Mouse (Mus musculus) retina, embryonic 14.5 days (tissue): ENCODE results near the gene Kcnj1.

Experiments
- DNase-seq: peaks from one replicate; pipeline ENCODE4 v3.0.0-alpha.2; 2015; ENCODE audit warnings: low spot score

Gene Kcnj1

DNA sequence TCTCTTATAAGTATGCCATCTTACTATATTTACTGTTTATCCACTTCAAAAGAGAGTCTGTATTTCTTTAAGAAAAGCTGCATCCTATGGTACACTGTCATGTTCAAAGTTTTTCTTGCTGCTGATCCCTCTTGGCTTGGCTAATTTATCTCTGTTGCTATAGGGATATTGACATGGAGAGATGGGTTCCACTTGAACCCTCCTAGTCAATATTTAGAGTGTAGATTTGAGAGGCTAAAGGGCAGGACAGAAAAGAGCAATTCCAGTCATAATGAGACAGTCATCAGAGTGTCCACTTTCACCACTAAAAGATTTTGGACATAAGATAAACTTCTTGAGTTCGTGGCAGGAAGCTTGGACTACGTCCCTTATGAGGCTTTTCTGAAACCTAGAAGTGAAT is 27.9 kb downstream of the Kcnj1 start:
- no peak for DNase-seq

DNA sequence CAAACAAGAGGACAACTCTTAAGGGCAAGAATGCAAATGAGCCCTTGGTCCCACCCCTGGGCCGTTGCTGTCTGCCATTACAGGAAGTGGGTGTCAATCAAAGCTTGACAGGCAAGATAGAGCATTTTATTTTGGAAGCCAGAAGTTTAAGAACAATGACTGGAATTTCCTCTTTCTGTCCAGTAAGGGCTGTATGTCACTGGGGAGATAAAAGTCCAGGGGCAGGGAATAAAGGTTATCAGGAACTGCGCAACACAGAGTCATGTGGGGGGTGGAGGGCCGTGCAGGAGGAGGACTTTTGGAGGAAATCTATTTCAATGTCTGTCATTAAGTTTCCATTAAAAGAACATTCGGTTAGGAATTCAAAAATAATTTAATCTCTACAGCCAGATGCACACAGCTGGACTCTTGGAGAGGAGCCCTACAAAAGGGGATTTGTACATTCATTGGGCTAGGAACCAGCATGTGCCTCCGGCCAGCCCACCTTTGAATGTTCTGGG is 28.4 kb downstream of the Kcnj1 start:
- no peak for DNase-seq

DNA sequence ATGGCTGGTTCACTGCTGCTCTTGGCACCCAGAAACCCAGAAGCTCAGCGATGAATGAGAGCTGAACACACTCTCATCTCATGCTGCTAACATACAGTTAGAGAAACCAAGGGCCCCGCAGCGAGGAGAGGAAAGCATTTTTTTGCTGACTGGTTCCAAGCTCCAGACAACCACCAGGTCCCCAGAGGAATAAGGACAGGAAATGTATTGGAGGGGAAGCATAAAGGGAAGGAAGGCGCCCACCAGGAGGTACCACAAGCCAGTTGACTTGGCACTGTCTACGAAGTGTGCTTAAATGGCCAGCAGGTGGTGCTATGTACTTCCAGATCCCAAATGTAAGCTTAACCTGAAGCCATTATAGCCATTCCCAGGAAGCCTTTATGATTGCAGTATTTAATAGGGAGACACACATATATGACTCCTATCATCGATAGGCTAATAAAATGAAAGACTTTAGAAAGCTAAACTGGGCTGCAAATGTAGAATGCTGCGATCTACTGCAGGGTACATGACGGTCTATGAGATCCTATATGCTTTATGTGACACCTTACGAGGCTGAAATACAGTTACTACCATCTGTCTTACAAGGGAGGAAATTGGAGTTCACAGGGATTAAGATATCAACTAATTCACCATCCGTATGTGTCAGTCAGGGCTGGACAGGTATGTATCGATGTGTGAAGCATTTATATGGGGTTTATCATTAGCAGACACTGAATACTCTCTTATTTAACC is 33.1 kb downstream of the Kcnj1 start:
- DNase-seq = peak; percentile 88

DNA sequence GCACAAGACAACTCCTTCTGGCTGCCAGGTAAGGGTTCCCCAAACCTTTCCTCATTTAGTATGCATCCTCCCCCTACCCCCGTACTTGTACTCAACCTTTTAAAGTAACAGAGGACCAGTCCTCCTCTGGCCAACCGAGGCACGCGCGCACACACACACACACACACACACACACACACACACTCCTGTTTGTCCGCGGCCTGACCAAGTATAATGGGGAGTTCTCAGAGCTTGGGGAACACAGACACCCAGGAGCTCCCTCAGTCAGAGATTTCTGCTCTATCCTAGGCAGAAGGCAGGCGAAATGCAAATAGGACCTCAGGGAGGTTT is 36.4 kb downstream of the Kcnj1 start:
- no peak for DNase-seq

DNA sequence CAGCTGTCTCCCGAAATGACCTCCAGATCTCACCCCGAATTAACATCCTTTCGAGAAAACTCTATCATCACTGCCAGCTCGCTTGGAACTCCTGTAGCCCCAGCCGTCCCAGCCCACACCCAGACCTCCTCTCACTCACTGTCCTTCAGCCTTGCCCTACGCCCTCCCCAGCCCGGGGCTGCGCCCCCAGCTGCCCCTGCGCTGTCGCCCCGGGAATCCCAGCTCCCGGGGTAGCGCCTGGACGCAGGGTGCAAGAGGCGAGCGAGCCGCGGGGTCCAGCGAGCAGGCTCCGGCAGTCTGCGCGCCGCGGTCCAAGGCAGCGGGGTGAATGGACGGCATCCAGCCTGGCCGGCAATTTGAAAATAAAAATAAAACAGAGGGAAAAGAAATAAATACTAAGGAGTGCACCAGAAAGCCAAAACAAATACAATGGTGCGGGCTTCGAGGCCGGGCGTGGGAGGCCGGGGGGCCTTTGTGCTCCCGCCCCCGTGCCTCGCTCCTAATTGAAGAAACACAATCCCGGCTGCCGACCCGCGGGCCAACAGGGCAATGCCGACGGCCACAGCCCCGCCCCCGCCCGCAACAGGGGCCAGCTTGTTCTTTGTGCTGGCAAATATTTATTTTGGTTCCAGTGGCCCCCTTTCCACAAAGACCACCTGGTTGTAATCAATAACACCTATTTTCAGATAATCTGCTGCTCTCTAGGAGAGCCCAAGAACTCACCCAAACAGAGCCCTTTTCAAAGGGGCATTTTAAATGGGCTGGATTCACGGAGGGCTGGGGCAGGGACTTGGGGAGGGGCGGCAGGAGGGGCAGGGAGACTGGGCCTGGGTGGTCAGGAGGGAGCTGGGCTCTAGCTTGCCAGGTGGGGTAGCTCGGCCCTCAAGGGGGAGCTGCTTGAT is 37.0 kb downstream of the Kcnj1 start:
- peak; percentile 59 for DNase-seq

DNA sequence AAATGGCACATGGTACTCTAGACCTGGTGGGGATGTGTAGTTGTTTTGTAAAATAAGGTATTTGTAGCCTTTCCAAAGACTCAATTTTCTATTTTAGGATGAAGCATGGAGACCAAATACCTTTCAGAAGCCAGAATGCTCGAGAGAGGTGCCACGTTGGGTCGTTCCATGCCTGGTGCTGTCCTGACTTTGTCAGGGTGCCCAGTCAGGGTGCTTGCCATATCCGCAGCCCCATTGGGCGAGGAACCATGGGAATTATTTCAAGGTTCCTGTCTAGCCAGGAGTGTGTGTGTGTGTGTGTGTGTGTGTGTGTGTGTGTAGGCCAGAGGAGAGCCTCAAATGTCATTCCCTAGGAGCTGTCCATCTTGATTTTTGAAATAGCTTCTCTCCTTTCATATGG is 38.4 kb downstream of the Kcnj1 start:
- DNase-seq = no peak

DNA sequence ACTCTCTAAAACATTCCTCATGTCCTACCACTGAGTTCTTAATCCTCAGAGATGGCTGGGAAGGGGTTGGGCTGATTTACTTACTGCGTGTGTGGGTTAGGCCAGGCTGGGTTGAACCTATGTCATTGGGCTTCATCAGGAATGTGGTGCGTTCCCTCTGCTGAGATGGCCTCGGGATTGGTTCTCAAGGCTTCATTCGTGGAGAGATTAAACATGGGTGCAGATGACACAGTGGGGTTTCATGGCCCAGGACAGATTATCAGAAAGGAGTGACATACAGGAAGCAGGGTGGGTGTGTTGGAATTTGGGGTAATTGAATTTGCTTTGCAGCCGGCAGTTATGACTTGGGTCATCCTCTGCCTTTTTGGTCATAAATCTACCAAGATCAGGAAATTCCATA is 39.2 kb downstream of the Kcnj1 start:
- no peak for DNase-seq

DNA sequence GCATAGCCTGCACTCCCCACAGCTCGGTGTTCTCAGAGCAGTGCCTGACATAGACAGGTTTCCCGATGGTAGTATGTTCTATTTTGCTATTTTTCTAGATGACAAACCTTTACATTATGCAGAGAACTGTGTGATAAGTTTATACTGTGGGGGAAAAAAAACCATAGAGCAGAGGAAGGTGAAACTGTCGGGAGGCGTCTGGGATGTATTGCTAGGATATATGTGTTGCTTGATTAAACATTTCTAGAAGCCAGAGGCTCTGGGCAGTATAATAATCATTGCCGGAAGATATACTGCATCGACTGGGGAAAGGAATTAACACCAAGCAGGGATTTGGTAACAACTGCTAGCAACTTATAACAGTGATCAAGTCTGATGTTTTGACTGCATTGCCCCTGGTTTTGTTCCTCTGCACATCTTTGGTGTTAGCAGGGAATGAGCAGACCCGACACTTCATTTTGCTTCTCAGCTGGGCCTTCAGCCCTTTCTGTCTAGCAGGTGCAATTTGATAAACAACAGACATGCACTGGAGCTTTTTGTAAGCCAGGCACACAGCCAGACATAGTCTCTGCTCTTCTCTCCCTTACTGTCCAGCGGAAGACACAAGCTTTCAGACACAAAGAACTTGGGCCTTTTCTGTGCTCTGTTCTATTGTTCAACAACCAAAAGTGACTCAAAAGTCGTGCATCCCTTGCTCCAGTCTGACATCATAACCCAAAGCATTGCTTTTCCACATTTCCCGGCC is 40.7 kb downstream of the Kcnj1 start:
- DNase-seq = no peak

DNA sequence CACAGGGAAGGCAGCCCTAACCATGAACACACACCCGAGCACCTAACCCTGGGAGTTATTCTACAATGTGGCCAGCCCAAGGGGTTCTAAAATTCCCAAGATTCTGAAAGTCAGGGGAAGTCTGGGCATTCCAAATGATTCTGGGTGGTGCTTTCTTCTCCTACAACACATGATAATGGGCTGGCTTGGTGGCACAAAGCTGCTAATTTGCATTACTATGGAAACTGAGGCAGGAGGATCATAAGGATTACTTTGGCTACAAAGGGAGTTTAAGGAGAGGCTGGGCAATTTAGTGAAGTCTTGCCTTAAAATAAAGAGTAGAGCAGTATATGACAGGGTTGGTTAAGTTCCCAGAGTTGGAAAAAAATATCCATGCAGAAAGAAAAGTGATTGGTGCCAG is 42.7 kb downstream of the Kcnj1 start:
- DNase-seq = no peak

DNA sequence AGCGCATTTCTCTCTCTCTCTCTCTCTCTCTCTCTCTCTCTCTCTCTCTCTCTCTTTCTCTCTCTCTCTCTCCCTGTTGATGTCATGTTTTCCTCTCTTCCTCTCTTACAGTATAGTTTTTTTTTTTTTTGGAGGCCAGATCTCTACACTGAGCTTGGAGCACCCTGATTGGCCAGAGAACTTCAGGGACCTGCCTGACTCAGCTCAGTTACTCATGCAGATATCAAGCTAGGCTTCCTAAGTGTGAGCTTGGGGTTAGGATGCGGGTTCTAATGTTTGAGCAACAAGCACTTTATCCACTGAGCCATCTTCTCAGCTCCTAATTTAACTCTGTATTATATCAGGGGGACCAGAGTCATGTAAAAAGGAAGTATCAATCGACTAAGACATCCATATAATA is 43.7 kb downstream of the Kcnj1 start:
- DNase-seq = no peak

DNA sequence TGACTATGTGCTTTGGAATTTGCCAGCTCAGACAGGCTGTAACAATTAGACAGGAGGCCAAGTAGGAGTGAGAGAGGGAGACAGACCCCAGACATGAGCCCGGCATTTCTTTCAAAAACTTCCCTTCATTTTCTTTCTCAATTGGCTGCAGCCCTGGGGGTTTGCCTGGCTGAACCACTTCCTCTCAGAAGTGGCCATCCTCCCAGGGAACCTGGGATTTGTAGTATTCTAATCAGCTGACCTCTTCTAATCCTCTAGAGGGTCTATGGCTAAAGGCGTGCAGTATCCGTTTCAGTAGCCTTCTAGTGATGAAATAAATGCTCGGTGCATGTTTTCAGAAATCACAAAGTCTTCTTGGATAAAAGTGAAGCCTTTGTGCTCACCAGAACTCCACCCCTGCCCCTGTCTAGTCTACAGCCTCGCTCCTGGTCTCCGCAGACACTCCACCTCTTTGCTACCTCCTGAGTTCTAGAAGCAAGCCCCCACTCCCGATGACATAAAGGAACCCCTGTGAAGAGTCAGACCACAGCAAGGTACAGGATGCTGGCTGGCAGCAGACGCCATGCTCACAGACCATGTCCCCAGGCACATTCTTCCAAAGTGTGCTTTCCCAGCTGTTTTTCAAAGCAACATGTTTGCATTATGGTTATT is 45.3 kb downstream of the Kcnj1 start:
- DNase-seq = no peak

DNA sequence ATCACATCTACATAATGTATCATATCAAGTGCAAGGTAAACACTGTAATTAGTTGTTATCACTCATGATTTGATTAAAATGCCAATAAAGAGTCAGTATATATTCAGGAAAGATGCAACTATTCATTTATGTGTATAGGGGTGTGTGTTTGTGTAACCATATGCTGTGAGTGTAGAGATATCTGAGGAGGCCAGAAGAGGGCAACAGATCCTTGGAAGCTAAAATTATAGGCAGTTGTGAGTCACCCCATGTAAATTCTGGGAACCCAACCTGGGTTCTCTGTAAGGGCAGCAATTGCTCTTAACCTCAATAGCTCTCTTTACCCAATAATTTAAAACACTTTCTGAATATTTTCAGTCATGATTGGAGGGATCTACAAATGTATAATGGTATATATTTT is 48.4 kb downstream of the Kcnj1 start:
- DNase-seq = no peak

DNA sequence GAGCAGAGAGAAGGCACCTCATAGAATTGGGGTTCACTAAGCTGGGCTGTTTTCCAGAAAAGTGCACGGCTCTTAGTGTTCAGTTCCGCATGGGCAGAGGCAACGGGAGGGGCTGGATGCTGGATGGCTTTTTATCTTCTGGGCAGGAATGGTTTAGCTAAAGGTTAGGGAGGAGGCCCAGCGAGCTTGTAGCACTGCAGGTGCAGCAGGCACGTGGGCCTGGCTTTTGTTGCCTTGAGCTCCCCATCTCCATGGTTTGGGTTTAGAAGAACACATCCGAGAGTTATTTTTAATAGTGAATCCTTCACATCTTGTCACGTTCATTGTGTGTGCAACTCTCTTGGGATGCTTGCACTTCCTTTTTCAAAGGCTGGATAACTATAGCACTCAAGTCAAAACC is 53.0 kb downstream of the Kcnj1 start:
- no peak for DNase-seq

DNA sequence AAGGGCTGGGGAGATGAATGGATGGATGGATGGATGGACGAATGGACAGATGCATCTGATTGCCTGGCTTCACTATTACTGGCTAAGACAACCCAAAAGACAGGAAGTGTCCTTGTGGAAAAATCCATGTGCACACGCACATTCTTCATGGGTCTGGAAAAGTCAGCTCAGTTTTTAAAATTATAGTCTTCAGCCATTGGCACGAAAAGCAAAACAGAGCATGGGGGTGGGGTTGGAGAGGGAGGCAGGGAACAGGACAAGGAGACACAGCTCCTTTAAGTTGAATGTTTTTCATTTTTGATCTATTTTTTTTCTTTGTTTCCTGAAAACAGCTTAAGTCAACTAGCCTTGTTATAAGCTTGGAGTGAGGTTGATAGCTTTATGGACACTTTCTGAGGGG is 58.8 kb downstream of the Kcnj1 start:
- no peak for DNase-seq

DNA sequence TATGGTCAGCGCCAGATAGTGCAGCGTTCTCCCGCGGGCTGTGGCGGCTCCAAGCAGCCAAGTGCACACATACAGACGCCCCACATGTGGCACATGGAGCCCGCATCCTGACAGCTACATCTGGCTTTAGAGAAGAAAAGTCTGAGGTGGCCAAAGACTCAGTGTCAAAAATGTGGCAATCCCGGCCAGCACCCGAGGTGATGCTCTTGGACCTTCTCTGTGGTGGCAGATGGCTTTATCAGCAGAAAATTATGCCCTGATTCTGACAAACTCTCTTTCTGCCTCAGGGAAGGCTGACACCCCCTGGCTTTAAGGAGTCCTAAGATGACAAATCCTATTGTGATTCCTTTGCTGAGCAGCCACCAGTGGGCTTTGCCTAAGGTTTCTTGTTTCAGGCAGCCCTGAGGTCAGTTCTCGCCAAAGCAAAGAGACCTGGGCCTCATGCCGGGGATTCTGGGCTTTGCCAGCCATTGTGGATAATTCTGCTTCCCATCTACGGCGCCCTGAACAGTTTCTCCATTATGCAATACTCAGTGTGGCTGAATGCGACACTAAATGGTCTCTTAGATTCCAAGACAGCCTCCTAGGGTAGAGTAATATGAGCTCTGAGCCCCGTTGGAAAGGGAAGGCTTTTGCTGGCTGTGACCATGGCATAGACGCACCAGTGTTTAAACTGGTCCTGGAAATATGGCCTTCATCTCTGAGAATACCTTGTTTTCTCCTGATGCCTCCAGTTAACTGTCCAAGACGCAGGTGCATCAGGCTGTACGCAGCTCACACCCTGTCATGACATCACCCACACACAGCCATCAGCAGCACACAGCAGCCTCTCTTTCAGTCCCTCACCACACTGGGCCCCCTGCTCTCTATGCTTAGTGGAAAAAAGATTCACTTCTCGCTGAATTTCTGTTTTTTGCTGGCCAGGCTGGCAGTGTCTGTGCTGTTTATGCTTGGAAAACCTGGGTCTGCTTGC is 62.2 kb downstream of the Kcnj1 start:
- no peak for DNase-seq

DNA sequence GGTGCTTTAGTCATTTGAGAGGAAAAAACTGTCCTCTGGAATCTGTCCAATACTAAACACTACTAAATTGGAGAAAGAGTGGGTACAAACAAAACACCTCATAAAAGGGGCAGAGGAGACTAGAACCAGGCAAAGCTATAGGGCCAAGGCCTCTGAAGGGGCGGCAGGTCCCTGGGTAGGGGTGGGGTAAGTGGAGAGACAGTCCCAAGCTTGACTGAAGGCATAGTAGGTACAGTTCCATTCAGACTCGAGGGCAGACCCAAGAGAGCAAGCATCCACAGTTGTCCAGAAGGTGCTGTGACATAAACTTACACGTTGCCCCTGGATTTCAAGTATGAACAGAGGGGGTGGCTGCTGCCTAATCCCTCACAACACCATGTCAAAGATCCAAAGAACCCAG is 70.8 kb downstream of the Kcnj1 start:
- DNase-seq = no peak

DNA sequence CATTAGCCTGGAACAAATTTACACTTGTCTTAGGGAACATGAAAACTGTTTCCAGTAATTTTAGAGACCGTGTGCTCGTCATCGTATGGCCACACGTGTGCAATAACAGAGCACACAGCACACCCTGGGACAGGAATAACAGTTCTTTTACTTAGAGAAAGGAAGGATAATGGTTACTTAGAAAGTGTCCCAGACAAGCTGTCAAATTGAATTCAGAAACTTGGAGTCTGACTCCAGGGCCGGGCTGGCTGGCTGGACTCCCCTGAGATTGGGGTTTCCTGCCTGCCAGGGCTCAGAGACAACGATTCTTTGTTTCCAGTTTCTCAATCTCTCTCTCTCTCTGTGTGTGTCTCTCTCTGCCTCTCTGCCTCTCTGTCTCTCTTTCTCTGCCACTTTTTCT is 71.5 kb downstream of the Kcnj1 start:
- DNase-seq = peak; percentile 14

DNA sequence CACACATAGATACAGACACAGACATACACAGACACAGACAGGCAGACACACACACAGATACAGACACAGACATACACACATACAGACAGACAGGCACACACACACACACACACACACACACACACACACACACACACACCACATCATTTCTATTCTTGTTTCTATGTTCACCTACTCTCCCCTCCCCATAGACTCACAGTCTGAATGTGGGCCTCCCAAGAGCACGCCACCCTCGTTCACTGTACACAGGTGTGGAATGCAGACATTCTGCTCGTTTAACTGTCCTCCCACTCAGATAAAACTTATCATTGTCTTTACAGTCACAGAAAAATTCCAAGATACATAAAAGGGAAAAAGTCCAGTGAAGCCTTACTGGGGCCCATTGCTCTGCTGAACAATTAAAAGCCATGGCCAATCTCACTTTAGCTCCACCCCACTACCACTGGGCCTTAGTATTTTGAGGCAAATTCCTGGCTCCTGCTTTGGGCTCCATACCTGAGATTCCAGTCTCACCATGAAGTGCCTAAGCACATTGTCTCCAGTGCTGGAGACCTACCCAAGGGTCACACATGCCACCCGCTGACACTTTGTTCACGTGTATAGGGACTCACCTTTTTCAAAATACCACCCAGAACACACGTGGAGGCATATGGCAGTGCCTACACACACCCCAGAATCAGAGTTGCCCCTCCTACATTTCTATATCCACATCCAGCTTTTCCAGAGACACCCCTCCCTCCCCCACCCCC is 72.3 kb downstream of the Kcnj1 start:
- no peak for DNase-seq

DNA sequence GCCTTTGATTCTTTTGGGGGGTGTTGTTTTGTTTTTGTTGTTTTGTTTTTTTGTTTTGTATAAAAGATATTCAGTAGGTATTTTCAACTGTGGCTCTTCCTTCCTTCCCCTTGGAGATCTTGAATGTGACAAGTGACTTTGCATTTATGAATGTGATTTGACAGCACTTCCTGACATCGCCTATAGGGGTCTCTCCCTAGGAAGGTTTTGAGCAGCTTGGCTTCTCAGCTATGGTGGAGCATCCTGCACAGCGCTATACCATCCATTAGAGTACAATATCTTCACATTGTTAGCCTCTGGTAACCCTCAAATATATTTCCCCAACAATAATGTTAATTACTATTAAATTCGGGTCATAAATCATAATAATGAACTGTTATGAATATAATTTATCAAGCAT is 73.5 kb downstream of the Kcnj1 start:
- DNase-seq = peak; percentile 45

DNA sequence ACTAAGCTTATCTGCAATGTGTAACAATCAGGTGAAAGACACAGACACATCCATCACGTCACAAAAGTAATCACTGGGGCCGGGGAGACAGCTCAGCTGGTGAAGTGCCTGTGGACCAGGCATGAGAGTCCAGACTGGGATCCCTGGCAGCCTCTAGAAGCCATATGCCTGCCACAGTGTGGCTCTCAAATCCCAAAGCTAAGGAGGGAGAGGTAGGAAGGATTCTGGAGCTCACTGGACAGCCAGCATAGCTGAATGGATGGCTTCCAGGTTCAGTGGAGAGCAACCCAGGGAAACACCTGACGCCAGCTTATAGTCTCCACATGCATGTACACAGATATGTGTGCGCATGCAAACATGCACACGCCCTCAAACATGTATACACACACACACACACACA is 76.5 kb downstream of the Kcnj1 start:
- DNase-seq = no peak
